Mouse (Mus musculus) lung, postnatal 4 days (tissue): ENCODE measurements around the gene Trim67.

Source experiments
- DNase-seq, 2 experiments: peaks; one replicate each; pipeline ENCODE4 v3.0.0; 2021

The Trim67 gene

DNA sequence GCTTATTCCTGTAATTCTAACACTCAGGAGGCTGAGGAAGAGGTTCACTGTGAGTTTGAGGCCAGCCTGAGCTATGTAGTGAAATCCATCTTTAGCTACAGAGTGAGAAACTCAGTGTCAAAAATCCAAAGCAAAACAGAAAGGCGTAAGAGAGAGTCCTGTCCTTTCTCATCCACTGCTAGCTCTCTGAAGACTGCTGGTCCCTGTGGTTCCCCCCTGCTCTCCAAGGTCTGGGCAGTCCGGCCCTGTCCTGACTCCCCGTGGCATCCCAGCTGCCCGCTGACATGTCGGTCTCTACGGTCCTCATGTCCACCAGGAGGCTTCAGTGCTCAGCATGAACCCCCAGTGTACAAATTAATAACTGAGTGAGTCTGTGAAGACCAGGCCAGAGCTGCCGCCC, 43.4 kb downstream of the Trim67 start:
- DNase-seq, result peak in 1 of 2 experiments; percentile 18

DNA sequence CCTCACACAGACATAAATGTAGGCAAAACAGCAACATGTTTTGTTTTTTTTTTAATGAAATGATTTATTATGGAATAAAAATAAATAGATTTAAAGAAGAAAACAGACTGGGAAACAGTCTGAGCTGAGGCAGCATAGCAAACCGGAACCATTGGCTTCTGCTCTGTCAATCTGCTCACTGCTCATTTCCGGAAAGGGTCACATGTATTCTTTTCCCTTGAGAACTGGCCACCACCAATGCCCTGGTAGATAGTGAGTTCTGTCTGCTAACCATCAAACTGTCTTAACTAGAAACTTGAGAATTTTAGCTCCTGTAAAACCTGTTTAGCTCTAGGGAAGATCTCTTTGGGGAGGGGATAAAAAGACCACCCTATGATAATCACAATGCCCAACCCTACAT, 44.0 kb downstream of the Trim67 start:
- DNase-seq, result no peak

DNA sequence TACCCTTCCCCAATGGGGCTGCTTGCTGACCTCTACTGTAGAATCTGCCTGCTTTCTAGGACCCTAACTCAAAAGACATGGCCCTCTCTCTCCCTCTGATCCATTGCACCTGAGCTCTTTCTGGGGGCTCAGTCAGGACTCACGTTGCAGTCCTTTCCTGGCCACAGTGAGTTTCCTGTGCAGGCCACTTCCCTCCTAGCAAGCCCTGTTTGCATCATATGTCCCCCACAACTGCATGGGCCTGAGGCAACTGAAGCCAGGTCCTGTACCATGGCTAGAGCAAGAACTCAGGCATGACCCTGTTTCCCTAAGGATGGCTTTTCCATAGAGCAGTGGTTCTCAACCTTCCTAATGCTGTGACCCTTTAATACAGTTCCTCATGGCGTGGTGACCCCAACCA, 45.1 kb downstream of the Trim67 start:
- peak in 1 of 2 experiments; percentile 4 for DNase-seq

DNA sequence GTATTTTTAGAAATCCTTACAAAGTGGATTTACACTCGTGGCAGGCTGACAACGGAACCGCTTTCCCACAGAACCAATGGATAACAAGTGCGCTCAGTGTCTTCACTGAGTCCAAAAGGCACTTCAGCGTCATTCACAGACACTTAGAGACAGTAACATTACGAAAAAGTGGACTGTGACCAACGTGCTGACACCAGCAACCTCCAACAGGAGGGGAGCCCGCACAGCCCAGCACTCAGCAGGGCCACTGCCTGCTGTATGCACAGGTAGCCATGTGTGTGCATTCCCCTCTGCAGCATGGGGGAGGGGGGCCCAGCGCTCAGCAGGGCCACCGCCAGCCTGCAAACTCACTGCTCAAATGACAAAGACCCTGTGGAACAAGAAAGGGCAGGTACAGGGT, 46.5 kb downstream of the Trim67 start:
- DNase-seq, result peak in 1 of 2 experiments; percentile 15

DNA sequence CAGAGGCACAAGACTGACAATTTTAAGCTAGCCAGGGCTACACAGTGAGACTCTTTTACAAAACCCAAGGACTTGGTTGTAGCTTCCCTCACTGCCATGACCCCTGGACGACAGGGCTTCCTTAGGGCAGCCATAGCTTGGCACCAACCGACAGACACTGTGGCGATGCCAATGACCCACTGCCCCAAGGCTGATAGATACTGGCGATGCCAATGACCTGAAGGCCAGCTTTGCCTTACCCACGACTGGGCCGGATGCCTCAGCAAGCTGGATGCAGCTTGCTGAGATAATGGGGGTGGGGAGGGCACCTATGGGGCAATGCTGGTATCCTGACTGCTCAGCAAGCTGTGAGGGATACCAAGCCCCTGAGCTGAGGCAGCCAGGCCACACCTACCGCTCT, 48.0 kb downstream of the Trim67 start:
- peak in 1 of 2 experiments; percentile 14 for DNase-seq

DNA sequence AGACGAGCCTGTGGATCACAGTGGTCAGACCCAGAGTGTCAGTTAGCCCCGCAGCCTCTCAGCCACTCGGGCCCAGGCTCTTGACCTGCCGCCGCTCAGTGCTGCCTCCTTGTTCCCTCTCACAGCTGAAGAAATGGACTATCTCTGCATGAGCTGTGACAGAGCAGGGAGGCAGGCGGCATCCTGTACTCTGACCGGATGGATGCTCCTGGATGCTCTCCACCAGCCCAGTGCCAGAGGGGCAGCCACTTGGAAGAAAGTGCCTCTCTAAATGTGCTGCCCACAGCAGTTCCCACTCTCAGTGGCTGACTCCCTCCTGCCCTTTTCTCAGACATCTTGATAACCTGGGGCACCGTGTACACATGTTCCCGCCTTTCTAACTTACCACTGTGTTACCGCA, 48.9 kb downstream of the Trim67 start:
- peak in 1 of 2 experiments; percentile 13 for DNase-seq

DNA sequence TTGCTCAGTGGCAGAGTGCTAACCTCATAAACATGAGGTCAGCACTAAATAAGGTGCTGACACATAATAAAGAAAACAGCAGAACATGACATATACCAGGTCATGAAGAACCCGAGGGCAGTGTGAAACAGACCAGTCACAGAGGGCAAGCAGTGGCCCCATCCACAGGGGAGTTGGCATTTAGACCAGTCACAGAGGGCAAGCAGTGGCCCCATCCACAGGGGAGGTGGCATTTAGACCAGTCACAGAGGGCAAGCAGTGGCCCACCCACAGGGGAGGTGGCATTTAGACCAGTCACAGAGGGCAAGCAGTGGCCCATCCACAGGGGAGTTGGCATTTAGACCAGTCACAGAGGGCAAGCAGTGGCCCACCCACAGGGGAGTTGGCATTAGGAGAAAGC, 50.0 kb downstream of the Trim67 start:
- DNase-seq, result peak in 1 of 2 experiments; percentile 20

DNA sequence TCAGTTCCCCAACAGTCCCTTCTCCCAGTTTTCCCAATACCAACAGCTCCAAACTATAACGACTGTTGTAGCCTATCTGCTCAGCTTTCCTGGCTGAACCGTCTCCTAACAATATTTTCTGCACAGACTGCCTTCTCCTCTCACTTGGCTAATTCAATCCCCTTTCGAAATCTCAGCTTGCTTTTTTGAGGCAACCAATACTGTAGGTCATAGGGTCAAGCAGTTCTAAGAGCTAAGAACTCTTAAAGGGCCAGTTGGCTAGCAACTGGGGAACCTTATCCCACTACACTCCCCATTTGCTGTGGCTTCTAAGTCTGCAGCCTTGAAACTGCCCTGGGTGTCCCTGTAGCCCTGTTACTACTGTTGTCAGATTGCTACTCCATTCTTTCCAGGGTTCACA, 52.2 kb downstream of the Trim67 start:
- DNase-seq, result no peak

DNA sequence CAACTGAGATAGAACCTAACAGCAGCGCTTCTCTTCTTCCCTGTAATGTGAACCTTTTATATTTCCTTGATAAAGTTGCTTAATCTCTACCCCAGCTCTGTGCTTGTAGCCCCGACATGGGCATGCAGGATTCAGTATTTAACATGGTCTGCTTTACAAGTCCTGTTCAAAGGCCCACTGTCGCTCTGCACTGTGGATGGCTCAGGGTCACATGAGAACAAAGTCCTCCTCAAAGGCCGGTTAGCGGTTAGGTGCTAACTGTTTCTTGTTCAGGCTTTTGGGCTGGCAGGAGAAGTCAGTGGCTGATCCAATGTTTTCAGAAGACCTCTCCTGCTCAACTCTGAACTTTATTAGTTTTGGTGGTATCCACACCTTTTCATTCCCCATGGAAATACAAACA, 52.7 kb downstream of the Trim67 start:
- no peak for DNase-seq

DNA sequence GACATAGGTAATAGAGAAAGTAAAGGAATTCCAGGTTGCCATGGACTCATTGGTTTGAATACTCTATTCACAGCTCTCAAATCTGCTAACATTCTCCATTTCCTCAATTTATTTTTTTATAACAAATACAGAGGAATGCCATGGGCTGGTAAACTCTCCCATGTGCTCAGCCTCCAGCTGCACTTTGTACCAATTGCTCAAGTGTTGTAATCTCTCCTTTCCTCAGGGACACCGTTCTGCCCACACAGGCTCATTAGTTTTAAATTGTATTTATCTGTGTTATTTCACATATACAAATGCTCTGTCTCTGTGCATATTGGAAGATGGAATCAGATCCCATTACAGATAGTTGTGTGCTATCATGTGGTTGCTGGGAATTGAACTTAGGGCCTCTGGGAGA, 60.6 kb downstream of the Trim67 start:
- no peak for DNase-seq

DNA sequence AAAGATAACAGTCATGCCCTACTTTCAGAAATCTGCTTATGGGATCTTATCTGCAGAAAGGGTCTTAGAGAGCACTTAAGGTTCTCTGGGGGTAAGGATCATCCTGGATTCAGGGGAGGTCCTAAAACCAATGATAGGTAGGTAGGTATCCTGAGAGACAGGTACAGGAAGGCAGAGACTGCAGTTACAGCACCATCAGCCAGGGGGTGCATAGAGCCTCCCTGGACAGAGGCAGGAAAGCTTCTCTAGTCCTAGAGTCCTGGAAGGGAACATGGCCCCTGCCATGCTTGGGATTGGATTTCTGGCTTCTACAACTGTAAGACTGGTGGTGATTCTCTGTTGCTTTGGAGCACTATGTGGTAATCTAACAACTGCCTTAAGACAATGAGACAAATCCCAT, 66.6 kb downstream of the Trim67 start:
- DNase-seq, result peak in 1 of 2 experiments; percentile 37

DNA sequence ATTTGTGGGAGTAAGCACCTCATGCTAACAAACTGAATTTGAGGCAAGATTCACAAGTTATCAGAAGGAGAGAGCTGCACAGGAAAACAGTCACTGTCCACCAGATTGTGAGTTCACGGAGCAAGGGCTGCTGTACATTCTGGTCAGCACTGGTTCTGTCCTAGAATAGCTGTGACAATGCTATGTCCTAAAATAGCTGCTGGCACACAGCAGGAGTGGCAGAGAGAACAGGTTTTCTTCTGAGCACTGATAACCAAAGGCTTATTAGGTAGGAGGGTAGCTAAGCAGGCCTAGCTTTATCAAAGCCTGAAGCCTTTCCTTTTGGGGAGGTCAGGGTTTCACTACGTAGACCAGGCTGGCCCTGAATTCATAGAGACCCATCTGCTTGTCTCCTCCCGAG, 67.3 kb downstream of the Trim67 start:
- DNase-seq, result no peak

DNA sequence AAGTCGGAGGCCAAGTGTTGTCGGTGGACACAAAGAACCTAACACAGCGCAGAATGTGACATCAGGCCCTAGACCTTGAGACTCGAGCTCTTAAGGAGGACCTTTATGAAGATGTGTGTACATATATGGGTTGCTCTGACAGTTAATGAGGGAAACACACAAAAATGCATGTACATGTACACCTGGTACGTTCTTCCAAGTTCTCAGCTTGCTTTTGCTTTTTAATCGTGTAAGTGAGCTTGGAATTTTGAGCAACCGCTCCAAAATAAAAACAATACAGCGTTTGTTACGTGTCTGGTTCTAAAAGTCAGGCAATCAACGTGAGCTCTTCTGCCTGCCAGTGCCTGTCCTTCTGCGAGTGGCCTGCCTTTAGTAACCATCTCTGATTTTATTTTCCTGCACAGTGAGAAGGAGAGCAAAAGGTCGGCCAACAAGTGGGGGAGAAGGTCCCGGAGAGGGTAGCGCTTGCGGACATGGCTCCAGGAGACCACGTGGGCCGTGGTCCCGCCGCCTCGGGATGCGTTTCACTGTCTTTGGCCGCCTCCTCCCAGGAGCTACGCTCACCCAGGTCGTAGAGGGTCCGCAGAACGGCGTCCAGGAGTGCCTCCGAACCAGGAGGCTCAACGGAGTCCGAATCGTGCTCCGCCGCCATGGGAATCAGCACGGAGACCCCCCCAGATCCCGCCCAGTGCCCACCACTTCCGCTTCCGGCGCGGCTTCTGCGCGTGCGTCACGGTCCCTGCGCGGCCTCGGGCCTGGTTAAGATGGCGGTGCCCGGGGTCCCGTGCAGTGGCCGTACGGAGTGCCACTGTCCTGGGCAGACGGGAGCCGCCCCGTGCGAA, 69.7 kb downstream of the Trim67 start, which contains the start of the genes Gnpat and 2810004N23Rik:
Gene Gnpat, plus strand, starts transcription at position 713 of the 842 bp plus-strand sequence.
Gene 2810004N23Rik, minus strand, starts transcription at position 800 of the 842 bp plus-strand sequence.
- peak; percentile 95 to 96 for DNase-seq

DNA sequence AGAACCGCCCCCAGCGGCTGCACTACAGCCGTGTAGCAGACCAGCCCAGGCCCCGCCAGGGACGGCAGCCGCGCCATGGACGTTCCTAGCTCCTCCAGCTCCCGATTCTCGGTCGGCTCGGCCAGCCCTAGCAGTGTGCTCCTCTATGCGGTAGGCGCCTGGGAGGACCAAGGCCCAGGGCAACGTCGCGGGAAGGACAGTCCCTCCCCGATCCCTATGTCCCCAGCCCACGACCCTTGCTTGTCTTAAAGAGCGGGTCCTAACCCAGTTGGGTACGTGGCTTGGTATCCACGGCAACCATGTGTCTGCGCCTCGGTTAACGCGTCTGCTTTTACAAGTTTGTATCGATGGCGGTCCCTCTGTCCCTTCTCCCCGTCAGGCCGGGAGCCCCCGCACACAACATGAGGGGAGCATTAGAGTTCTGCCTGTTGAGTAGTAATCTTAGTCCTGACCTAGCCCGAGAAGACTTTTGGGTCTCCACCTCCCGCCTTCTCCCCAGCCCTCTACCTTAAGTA, 70.3 kb downstream of the Trim67 start:
- no peak for DNase-seq

DNA sequence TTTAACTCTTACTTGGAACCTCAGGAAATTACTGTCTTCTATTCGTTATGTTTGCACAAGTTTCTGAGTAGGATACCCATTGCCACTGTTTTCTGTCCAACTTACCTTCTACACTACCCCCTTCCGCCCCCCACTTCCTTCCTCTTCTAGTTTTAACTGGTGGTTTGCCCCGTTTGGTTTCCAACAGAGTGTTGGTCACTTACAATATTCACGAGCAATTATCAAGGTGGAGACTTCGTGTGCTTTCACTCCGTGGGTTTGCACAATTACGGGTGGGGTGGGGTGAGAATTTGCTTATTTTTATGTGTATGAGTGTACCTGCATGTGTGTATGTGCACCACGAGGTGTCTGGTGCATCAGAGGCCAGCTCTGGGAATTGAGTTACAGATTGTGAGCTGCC, 70.8 kb downstream of the Trim67 start:
- DNase-seq, result no peak

DNA sequence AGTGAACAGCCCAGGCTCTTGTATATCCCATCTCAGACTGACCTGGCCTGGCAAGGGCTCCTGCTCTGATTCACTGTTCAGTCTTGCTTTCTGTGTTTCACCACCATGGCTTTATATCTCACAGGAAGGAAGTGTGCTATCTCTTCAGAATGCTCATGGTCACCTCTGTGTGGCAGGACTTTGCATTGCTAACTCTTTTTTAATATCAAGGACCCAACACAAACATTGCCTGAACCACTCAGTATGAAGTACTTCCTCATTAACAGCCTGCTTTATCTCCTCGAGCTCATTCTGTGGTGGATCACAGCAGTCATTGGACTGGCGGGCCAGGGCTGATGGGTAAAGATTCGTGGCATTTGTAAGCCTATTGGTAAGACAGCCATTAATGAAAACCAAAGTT, 73.8 kb downstream of the Trim67 start:
- DNase-seq, result no peak

DNA sequence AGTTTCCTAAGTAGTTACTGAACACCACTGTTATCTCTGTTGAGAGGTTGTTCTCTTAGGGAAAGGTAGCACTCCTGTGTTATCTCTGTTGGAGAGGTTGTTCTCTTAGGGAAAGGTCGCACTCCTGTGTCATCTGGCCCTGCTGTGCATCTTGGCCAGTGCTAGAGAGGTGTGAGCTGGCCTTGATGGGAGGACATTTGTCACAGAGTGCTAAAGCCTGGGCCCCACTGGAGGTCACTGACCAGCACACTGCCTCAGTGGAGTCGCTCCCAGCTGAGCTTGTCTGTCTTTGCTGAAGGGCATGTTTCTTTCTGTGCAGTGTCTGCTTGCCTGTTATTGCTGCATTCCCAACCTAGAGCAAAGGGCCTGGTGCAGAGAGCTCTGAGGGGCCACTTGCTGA, 74.2 kb downstream of the Trim67 start:
- peak in 1 of 2 experiments; percentile 19 for DNase-seq

DNA sequence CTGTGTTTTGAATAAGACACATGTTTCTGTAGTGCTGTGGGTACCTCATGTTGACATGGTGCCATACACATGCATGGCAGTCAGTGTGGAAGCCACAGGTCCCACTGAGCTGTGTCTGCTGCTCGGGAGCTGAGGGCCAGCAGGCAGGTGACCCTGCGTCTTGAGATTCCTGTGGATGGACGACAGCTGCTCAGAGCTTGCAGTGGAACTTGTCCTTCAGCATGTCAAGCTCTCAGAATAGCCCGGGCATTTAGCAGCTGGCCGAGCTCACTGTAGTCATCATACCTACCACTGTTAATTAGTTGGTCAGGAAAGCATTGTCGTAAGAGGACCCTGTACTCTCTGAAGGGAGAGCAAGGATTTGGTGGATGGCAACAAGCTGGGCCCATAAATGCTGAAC, 76.8 kb downstream of the Trim67 start:
- DNase-seq, result no peak

DNA sequence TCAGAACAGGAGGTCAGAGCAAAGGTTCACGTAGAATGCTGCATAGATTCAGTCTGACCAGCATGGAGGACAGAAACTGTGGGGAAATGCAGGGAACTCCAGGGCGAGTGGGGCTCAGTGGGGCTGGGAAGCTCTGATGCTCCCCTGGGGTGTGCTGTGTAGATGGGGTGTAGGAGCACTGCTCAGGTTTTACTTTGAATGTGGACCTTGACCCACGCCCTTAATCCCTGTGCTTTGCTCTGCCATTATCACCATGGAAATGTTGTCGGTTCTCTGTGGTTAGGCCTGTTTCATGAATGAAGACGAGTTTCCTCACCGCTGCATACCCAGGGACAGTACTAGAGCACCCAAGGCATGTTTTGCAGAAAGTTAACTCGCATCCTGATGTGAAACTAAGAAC, 78.6 kb downstream of the Trim67 start:
- no peak for DNase-seq

DNA sequence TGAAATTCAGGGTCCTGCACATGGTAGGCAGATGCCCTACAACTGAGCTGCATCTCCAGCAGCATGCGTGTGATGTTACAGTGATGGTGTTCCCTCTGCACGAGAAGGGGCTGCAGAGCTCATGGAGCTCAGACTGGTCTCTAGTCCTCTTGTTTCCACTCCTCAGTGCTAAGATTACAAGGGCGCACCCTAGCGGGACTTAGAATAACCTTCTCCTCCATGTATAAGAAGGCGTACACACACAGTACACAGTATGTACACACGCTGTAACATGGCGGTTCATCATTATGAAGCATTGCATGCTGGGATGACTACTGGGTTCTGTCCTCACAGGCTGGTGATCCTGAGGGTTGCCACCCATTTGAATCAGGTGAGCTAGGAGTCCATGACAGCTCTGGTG, 79.2 kb downstream of the Trim67 start:
- DNase-seq, result no peak

DNA sequence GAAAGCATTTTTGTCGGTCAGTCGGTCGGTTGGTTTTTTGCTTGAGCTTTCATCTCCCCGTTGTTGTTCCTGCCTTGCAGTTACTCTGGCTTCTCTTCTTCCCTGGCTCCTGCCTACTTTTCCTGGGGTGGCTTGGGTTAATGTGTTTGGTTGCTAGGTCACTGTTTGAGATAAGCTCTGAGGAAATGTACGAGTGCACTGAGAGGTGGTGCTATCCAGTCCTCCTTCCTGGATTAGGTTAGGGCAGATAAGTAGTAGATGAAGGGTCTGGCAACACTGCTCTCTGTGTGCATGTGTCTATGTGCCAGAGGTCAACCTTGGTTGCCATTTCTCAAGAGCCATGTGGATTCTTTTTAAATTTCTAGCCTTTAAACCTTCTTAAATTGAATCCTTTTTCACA, 79.8 kb downstream of the Trim67 start:
- DNase-seq, result no peak

DNA sequence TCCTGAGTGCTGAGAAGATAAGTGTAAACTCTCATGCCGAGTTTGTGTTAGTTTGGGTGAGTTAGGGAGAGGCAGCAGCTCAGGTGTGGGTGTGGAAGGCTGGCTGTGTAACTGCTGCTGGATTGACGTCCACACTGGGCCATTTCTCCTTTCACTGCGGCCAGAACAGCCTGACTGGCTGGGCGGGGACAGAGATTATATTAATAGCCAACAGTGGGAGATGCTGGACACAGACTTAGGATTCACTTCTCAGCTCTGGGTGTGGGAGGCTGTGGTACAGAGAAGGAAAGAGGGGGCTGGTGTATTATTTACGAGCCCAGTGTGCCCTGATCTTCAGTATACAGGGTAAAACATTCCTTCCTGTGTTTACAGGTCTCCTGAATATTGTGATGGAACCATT, 85.2 kb downstream of the Trim67 start:
- no peak for DNase-seq

DNA sequence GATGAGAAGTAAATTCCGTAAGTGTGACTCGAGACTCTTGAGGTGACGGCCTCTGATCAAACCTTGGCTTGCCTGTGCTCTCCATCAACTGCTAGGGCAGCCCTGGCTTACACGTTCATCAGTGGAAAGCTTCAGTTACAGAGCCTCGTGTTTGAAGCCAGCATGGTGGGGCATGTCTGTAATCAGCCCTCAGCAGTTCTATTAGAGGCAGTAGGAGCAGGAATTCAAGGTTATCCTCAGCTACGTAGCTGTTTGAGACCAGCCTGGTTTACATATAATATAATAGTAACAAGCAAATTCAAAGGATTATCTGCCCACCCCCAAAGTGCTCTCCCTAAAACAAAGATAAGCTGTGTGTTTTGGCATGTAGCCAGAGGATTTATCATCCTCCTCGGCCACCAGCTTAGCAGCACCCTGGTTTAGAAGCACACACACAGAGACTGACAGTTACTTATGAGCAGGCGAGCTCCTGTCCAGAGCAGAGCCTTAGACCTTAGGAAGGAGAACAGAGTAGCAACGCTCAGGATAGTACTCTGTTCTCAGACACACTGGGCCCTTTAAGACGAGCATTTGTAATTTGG, 86.1 kb downstream of the Trim67 start:
- no peak for DNase-seq
